Mouse (Mus musculus) neutrophil, adult 83 days (primary cell): ENCODE results near the gene Npr1. TPM values are rescaled to one million over a fixed set of nuclear protein-coding genes. Genes with fewer than 3 reads are reported as not detected.

Source experiments
- total RNA-seq, 2 experiments: library from RNA; stranded (reverse); gene quantifications; one replicate each; pipeline ENCODE4 v1.2.4; 2023

Gene Npr1
- total RNA-seq = under 1 TPM; 0.15 to 0.53 TPM

GRCm38 (mm10) chr3:90465686-90466310, at the start of gene Npr1:
Gene Npr1 (minus strand): TSS chr3:90465866.

GRCm38 (mm10) chr3:90513796-90514590, 48.3 kb upstream of the Npr1 start, which contains the start of the genes S100a1 and S100a13:
Gene S100a1 (minus strand): TSS chr3:90514392.
Gene S100a13 (plus strand): TSS chr3:90514435.

GRCm38 (mm10) chr3:90508950-90509746, 43.5 kb upstream of the Npr1 start, which contains the start of gene Chtop:
Gene Chtop (minus strand): TSS chr3:90509498.

GRCm38 (mm10) chr3:90490696-90491256, 25.1 kb upstream of the Npr1 start, which contains the start of gene Snapin:
Gene Snapin (minus strand): TSS chr3:90491033.

GRCm38 (mm10) chr3:90475831-90476611, 10.4 kb upstream of the Npr1 start, which contains the start of gene Ilf2:
Gene Ilf2 (plus strand): TSS chr3:90476126.

GRCm38 (mm10) chr3:90433381-90434020, 32.2 kb downstream of the Npr1 start, which contains the start of gene Ints3:
Gene Ints3 (minus strand): TSS chr3:90433622.

Other genes starting within 250 kb of the Npr1 start
- 10 to 100 TPM; 24.6 to 27.2 TPM for gene Jtb, start 234.3 kb downstream of the Npr1 start, total RNA-seq
- gene Creb3l4, start 222.4 kb downstream of the Npr1 start, total RNA-seq = not detected
- gene Slc39a1, start 217.7 kb downstream of the Npr1 start, total RNA-seq = 10 to 100 TPM; 22.1 to 22.5 TPM
- 10 to 100 TPM; 62.8 to 67.5 TPM for gene Crtc2, start 211.7 kb downstream of the Npr1 start, total RNA-seq
- gene Dennd4b, start 200.7 kb downstream of the Npr1 start, total RNA-seq = 10 to 100 TPM; 54.4 to 63.2 TPM
- 10 to 100 TPM; 64.9 to 68.2 TPM for gene Gatad2b, start 172.7 kb downstream of the Npr1 start, total RNA-seq
- 1 to 10 TPM; 1.4 to 2.5 TPM for gene Slc27a3, start 75.9 kb downstream of the Npr1 start, total RNA-seq
- 10 to 100 TPM; 43.1 to 53.5 TPM for gene Ints3, start 32.2 kb downstream of the Npr1 start, total RNA-seq
- gene Ilf2, start 10.3 kb upstream of the Npr1 start, total RNA-seq = 10 to 100 TPM; 50.7 to 54.7 TPM
- 10 to 100 TPM; 28.2 to 32.1 TPM for gene Snapin, start 25.2 kb upstream of the Npr1 start, total RNA-seq
- gene Chtop, start 43.6 kb upstream of the Npr1 start, total RNA-seq = 10 to 100 TPM; 70.6 to 81.8 TPM
- 10 to 100 TPM; 23.2 to 23.6 TPM for gene S100a1, start 48.5 kb upstream of the Npr1 start, total RNA-seq
- 10 to 100 TPM; 36.7 to 40.7 TPM for gene S100a13, start 48.6 kb upstream of the Npr1 start, total RNA-seq
- gene S100a14, start 61.0 kb upstream of the Npr1 start, total RNA-seq = under 1 TPM in 1 of 2 experiments, not detected in 1; 0.40 TPM
- under 1 TPM in 1 of 2 experiments, not detected in 1; 0.39 TPM for gene S100a16, start 71.4 kb upstream of the Npr1 start, total RNA-seq
- 1 to 10 TPM; 5.9 to 6.6 TPM for gene S100a3, start 94.7 kb upstream of the Npr1 start, total RNA-seq
- 1 to 10 TPM in 1 of 2 experiments, not detected in 1; 2.9 TPM for gene S100a2, start 124.4 kb upstream of the Npr1 start, total RNA-seq
- gene Gm42674, start 136.0 kb upstream of the Npr1 start, total RNA-seq = not detected
- 100 to 1,000 TPM; 351 to 397 TPM for gene S100a4, start 137.9 kb upstream of the Npr1 start, total RNA-seq
- not detected for gene S100a5, start 142.7 kb upstream of the Npr1 start, total RNA-seq
- 1,000 to 10,000 TPM; 1,195 to 1,254 TPM for gene S100a6, start 147.0 kb upstream of the Npr1 start, total RNA-seq
- gene S100a7a, start 188.2 kb upstream of the Npr1 start, total RNA-seq = 1 to 10 TPM; 1.6 to 2.2 TPM
- over 10,000 TPM; 45,493 to 45,678 TPM for gene S100a8, start 203.1 kb upstream of the Npr1 start, total RNA-seq
- over 10,000 TPM; 54,611 to 54,778 TPM for gene S100a9, start 229.9 kb upstream of the Npr1 start, total RNA-seq